Mouse (Mus musculus) urinary bladder, postnatal 4 days (tissue): ENCODE data around the gene Nkapd1.

Experiments used
- DNase-seq, 2 experiments: peaks; one replicate each; pipeline ENCODE4 v3.0.0; 2021 to 2022; ENCODE audit warnings: low spot score in 2 of 2

Nkapd1 gene

GRCm38 (mm10) chr9:50602055-50602845 is 15.0 kb downstream of the Nkapd1 start:
- no peak for DNase-seq

DNA sequence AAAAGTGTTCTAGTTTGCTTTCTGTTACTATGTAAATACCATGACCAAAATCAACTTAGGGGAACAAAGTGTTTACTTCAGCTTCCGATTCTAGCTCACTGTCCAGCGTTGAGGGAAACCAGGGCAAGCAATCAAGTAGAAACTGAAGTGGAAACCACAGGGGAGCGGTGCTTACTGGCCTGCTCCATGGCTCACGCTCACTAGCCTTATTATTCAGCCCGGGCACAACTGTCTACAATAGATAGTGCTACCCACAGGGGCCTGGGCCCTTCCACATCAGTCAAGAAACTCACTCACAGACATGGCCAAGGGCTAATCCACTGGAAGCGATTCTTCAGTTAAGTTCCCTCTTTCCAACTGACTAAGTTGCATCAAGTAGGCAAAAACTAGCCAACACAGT is 15.7 kb downstream of the Nkapd1 start:
- DNase-seq = no peak

- DNase-seq = no peak
Observed at GRCm38 (mm10) chr9:50596973-50597372, 20.3 kb downstream of the Nkapd1 start.

- DNase-seq = no peak
Observed at GRCm38 (mm10) chr9:50594794-50595417, 22.4 kb downstream of the Nkapd1 start.

DNA sequence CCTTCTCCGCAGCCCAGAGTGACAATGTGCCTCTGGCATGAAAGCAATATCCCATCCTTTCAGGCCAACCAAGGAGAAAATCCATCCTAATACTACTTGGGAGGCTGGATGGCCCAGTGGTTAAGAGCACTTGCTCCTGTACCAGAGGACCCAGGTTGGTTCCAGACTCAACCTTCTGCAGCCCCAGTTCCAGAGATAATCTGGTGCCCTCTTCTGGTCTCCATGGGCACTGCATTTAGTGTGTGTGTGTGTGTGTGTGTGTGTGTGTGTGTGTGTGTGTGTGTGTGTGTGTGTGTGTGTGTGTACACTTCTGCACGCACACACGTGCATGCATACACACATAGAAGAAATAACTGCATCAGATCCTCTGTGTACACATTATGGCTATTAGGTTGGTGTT is 23.7 kb downstream of the Nkapd1 start:
- DNase-seq = no peak

DNA sequence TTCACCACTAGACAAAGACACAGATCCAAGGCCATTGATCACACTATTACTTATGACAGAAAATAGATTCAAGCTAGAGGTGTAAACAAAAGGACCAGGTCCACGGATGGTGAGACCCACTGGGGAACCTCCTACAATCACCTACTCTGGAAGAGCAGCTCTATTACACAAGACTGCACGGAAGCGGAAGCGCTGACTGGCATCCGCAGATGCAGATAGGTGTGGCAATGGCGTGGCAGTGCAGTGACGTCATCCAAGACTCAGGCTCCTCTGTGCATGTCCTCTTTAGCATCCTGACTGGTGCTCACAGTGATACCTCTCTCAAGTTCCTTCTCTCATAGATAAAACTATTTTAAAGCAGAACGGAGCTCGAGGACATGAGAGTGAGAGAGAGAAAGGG is 24.3 kb downstream of the Nkapd1 start:
- no peak for DNase-seq

- DNase-seq = no peak
Observed at GRCm38 (mm10) chr9:50590856-50591518, 26.3 kb downstream of the Nkapd1 start.

DNA sequence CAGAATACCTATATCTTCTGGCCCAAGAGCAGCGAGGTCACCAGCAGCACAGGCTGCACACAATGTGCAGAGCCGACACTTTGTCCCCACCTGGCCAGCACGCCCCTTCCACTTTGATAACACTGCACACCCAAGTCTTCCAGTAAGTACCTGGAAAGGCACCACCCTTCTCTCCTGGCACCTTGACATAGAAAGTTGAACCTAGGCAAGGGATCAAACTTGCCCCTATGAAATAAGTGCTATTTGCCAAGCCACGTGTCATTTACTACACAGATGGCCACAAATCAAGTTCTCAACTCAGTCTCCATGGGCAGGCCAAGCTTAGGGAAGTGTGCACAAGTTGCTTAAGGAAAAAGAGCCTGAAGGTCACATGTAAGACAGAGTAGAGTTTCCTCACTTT is 30.3 kb downstream of the Nkapd1 start:
- DNase-seq = no peak

DNA sequence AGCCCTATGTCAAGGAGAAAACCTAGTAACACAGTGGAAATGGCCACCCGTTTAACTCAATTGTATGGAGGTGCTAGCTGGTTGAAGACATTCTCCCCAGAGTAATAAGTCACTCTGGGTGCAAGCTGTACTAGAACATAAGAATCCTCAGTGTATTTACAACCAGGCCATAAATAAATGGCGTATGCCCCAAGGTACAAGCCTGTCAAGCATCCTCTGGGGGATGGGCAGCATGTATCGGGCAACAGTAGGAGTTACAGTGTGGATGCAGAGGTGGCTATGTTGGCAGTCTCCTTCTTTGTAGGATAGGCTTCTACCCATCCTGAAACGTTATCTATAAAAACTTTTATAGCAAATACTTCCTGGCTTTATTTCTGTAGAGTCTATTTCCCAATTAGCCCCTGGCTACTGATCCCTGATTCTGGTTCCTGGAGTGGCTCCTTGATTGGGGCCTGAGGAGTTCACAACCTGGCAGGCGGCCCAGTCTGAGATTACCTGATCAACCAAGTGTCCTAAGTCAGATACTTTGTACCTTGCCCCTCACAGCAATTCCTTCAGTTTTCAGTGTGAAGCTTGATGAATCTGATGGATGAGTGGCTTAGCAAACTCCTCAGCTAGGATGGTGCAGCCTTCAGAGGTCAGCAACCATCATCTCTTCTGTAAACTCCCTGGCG is 32.0 kb downstream of the Nkapd1 start:
- no peak for DNase-seq

DNA sequence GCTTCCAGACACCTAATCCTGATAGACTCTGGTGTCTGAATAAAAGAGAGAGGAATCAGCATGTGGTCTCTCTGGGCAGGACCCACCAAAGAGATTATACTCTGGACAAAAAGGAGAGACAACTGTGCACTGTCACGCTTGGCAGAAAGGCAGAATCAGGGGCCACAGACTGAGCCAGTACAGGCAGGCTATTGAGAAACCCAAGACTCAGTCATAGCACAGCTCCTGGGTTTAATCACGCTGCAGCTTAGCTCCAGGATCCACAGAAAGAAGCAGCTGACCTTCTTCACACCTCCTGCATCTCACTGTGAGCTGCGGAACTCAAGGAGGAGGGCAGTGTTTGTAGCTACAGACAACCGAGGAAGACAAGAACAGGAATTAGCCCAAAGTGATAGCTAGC is 36.9 kb downstream of the Nkapd1 start:
- no peak for DNase-seq

GRCm38 (mm10) chr9:50569599-50570525 is 47.4 kb downstream of the Nkapd1 start:
- DNase-seq = no peak

DNA sequence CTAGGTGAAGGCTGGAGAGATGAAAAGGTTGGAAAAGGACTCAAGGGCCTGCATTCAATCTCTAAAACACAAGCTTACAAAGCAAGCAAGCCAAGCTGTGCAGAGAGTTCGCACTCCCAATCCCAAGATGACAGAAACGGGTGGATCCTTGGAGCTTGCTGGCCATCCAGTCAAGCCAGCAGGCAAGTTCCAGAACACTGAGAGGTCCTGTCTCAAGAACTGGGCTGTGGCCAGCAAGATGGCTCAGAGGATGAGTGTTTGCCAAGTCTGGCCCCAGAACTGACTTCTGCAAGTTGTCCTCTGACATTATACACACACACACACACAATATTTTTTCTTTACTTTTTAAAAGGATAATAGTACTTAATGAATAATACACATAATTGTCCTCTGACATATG is 49.4 kb downstream of the Nkapd1 start:
- DNase-seq = no peak

DNA sequence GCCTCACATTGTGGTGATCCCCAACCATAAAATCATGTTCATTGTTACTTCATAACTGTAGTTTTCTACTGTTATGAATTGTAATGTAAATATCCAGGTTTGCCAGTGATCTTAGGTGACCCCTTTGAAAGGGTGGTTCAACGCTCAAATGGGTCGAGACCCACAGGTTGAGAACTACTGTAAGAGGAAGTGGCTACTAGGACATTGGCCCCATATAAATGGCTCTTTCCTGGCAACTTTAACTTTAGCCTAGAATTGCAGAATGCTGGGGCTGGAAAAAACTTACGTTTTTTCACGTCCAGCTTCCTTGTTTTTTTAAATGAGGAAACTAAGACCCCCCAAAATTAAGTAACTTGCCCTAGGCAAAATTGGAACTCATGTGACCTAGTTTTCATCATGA is 49.9 kb downstream of the Nkapd1 start:
- no peak for DNase-seq

- DNase-seq = no peak
Observed at GRCm38 (mm10) chr9:50565940-50566339, 51.3 kb downstream of the Nkapd1 start.

DNA sequence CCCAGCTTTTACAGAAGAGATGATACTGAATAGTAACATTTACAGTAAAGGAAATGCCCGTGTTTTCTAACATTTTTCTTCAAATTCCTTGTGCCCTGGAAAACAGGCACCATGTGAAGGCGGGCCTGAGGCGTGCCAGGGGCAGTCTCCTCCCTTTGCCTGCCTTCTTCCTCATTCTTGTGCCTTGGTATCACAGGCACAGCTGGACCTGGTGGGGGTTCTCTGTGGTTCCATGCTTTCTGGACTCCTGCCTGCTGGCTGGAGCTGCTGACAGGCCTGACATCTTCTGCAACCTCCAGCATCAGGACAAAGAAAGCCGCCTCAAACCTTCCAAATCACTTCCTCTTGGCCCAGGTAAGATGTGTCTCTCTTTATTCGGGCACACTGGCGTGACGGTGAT is 52.1 kb downstream of the Nkapd1 start:
- DNase-seq = no peak

DNA sequence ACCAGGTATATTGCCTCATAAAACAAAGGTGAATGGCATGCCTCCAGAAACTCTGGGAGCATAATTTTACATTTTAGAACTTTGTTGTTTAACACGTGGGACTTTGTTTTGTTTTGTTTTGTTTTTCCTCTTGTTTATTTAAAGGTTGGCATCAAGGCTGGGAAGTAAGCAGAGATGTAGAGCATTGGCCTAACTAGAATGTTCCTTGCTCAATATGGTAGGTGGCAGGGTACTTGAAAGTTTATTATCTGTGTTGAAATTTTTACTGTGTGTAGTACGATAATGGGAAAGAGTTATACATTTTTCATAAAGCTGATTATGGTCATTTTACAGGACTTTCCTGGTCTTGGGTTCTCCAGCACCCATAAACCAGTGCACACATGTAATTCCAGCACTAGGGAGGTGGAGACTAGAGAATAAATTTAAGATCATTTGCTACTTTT is 55.3 kb downstream of the Nkapd1 start:
- DNase-seq = no peak

GRCm38 (mm10) chr9:50561145-50561917 is 55.9 kb downstream of the Nkapd1 start, which contains the start of gene Tex12:
Tex12 (minus strand) TSS chr9:50561325.
- DNase-seq = no peak
